Mouse (Mus musculus) limb, embryonic 10.5 days (tissue): Measurements from ENCODE around the gene Wdr54. TPM values are rescaled to one million over a fixed set of nuclear protein-coding genes. Genes with fewer than 3 reads are reported as not detected.
"Not testable (repeated sequence)": the region's sequence is repeated elsewhere in the genome, so short reads cannot be mapped to it uniquely, and the experiment has no call there.

Experiments
- DNase-seq: peaks from one replicate; pipeline ENCODE4 v3.0.0-alpha.2; 2017; ENCODE audit warnings: low spot score
- H3K27ac ChIP-seq: fragments of 300-500 bp; sonication (generic); 2 replicates; pipeline ENCODE4 v1.5.1; 2016; ENCODE audit warnings: mild to moderate bottlenecking
- H3K27me3 ChIP-seq: fragments of 300-500 bp; sonication (generic); 2 replicates; pipeline ENCODE4 v1.6.1; 2016; ENCODE audit warnings: low read depth, mild to moderate bottlenecking; ENCODE audit not compliant: poor library complexity, severe bottlenecking
- H3K36me3 ChIP-seq: fragments of 300-500 bp; sonication (generic); 2 replicates; pipeline ENCODE4 v1.6.1; 2016; ENCODE audit warnings: mild to moderate bottlenecking, moderate library complexity
- H3K4me1 ChIP-seq: fragments of 300-500 bp; sonication (generic); 2 replicates; pipeline ENCODE4 v1.6.1; 2016
- H3K4me3 ChIP-seq: fragments of 300-500 bp; sonication (generic); 2 replicates; pipeline ENCODE4 v1.5.1; 2016; ENCODE audit warnings: mild to moderate bottlenecking, moderate library complexity
- H3K9me3 ChIP-seq: fragments of 300-500 bp; sonication (generic); replicated peaks from 2 replicates; pipeline ENCODE4 v1.6.1; 2016; ENCODE audit warnings: mild to moderate bottlenecking
- WGBS: fragments of 180-500 bp; shearing (Covaris S2); methylation state at CpG from one replicate; pipeline ENCODE4 v1.1.7; 2016; 5-methylcytosine and 5-hydroxymethylcytosine counted together
- polyA plus RNA-seq: library from polyadenylated mRNA; unstranded; fragments of >200 nt; fragmentation: Nextera tagmentation; extraction: Ambion mirVana; gene quantifications from 2 replicates; pipeline ENCODE4 v1.2.1, GENCODE M21; 2016

The Wdr54 gene
- polyA plus RNA-seq, 1 experiment from 2014 or later: 13.7 TPM

DNA sequence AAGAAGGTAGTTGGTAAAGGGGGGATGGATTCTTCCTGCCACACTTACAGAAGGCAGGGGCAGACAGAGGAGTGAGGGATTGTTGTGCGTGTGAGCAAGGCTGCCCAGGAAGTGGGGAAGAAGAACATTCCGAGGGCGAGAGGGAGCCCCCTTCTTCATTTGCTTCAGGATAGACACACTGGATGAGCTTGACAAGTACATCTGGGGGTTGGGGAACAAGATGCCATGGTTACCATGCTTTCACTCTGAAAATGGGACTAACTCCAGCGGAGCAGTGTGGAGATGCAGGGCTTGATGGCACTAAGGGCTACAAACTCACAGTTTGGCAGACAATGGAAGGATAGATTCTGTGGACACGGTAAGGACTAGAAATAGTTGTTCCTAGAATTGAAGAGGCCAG lies 14.9 kb upstream of the Wdr54 start:
- no peaks in the 10 kb centered on the region for H3K27me3 ChIP-seq
- peaks cover 13% of the 10 kb centered on the region for H3K36me3 ChIP-seq
- peaks cover 14% of the 10 kb centered on the region for H3K4me1 ChIP-seq
- WGBS: 86% methylated on average over 5 of the region's 5 CpGs
- no peaks in the 10 kb centered on the region for H3K9me3 ChIP-seq
- H3K4me3 ChIP-seq: no peak overlapping the region
- no peak overlapping the region; the same call in 1 of the 2 replicates for H3K27ac ChIP-seq
- no peak for DNase-seq

DNA sequence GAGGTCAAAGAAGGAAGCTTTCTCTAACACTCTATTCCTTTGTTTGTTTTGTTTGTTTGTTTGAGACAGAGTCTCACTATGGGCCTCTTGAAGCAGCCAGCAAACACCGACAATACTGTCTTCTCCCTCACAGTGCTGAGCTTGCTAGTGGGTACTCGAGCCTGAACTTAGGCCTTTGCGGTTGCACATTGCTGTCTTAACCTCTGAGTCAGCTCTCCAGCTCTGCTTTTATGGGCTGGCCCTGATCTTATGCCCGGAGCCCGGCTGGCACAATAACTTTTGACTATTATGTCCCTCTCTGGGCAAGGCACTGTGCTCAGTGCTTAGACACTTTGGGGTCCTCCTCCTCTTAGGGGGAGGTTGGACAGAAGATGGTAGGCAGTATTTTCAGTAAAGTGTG lies 13.7 kb upstream of the Wdr54 start:
- Histone ChIP-seq H3K4me1 (peaks cover 19% of the 10 kb centered on the region), H3K4me3 (no peak overlapping the region), H3K27me3 (no peaks in the 10 kb centered on the region), H3K27ac (no peak overlapping the region), H3K9me3 (no peaks in the 10 kb centered on the region), H3K36me3 (peaks cover 11% of the 10 kb centered on the region; the same call in 1 of the 2 replicates)
- DNase-seq: no peak
- 83% methylated on average over 5 of the region's 5 CpGs for WGBS

DNA sequence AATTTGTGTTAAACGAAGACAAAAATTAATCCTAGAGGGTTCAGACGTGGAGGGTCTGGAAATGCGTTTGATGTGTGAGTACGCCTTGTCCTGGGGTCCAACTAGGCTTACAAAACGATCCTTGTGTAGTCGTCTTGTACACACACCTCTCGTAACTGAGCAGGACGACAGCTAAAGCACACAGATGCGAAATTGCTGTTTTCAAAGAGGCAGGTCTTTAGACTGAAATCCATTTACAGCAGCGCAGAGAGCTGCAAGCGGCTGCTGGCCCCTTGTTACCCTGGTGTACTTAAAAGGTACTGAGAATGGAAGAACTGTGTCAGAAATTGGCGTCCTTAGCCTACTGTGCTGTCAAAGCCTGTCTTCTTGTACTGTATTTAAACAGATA lies 10.0 kb upstream of the Wdr54 start:
- Histone ChIP-seq H3K4me3 (peak overlapping the region; percentile 95), H3K36me3 (0 out of 2 replicates have a peak, but pooled peaks cover 5% of the 10 kb centered on the region), H3K27ac (peak overlapping the region; percentile 99), H3K27me3 (peaks cover 17% of the 10 kb centered on the region), H3K9me3 (no peaks in the 10 kb centered on the region), H3K4me1 (peaks cover 38% of the 10 kb centered on the region)
- DNase-seq: no peak
- whole genome bisulfite sequencing: 1% methylated on average over 12 of the region's 12 CpGs

DNA sequence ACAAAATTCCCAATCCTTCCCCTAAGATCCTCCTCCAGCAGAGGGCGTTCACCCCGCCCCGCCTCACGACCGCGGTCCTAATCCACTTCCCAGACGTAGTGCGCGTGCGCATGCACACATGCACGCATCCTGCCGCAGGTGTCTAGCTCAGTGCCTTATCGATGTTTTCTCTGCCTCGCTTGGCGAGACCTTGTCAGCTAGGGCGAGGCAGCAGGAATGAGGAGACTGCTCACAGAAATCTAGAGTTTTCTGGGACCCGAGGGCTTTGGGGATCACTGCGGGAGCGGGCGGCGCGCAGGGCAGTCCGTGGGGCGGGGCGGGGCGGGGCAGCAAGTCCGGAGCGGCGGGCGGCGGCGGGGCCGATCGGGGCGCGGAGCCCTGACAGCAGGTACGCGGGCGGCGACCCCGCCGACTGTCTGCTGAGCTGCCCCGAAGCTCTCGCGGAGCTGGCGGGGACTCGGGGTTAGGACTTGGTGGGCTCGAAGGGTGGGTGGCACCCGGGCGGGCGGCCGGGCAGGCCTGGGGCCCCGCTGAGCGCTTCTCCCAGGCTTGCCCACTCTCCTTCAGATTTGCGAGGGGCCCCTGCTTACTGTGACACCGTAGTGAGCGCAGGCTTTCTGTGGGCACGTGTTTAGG lies 9.5 kb upstream of the Wdr54 start, which contains the start of gene Dctn1:
TSS of gene Dctn1 (plus strand) at position 314 of the 636 bp plus-strand sequence.
- under 1% methylated on average over 55 of the region's 58 CpGs for WGBS
- peak; percentile 96 for DNase-seq
- peaks cover 41% of the 10 kb centered on the region for H3K4me1 ChIP-seq

DNA sequence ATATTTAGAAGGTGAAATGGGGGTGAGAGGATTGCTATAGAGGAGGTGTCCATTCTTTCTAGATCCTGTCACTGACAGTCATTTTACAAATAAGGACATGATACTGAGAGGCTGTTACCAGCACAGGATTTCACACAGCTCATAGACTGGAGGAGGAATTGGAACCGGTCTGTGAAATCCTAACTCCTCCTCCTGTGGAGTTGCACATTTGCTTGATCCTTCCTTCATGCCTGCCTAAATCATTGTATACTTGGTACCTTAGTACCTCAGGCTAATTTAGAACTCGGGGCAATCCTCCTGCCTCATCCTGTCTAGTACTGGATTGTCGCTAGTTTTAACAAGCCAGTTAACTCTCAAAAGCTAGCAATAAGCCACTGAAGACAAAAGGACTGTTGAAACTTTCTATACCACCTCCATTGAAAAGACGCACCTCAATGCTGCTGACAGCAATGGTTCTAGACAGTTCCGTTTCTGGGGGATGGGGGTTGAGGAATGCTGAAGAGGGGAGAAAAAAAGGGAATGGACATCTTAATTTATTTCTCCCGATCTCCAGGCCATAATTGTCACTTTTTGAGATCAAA lies 8.9 kb upstream of the Wdr54 start:
- Histone ChIP-seq H3K9me3 (no peaks in the 10 kb centered on the region), H3K27ac (peak overlapping the region; percentile 99), H3K36me3 (0 out of 2 replicates have a peak, but pooled peaks cover 5% of the 10 kb centered on the region), H3K4me3 (peak overlapping the region; percentile 95), H3K4me1 (peaks cover 41% of the 10 kb centered on the region), H3K27me3 (peaks cover 28% of the 10 kb centered on the region)
- 9% methylated on average over 6 of the region's 6 CpGs for WGBS
- no peak for DNase-seq

More for the DNA sequence above, 9.5 kb upstream of the Wdr54 start, which contains the start of gene Dctn1:
- peak within 1 kb of the TSS; percentile 99 for H3K27ac ChIP-seq
- H3K9me3 ChIP-seq: no peaks in the 10 kb centered on the region
- peaks cover 22% of the 10 kb centered on the region for H3K27me3 ChIP-seq
- H3K36me3 ChIP-seq: 0 out of 2 replicates have a peak, but pooled peaks cover 5% of the 10 kb centered on the region
- H3K4me3 ChIP-seq: peak within 1 kb of the TSS; percentile 95

DNA sequence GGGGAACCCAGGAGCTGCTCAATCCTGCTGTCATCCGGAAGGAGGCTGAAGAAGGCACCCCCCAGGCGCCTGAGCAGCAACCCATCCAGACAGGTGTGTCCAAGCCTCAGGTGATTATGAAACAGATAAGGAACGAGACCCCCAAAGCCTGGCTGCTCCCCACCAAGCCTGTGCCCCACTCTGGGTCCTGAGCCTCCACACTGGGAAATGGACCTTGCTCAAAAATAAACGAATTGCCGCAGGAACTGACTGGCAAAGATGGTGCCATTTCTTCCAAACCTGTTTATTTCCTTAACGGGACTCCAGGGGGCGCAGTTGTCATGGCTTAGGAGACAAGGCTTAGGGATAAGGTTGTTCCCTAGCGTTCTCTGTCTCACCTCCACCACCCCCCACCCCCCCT lies 6.5 kb upstream of the Wdr54 start:
- WGBS: under 1% methylated on average over 8 of the region's 8 CpGs
- peak; percentile 82 for DNase-seq
- H3K27ac ChIP-seq: peak overlapping the region; percentile 67; the same call in 1 of the 2 replicates

DNA sequence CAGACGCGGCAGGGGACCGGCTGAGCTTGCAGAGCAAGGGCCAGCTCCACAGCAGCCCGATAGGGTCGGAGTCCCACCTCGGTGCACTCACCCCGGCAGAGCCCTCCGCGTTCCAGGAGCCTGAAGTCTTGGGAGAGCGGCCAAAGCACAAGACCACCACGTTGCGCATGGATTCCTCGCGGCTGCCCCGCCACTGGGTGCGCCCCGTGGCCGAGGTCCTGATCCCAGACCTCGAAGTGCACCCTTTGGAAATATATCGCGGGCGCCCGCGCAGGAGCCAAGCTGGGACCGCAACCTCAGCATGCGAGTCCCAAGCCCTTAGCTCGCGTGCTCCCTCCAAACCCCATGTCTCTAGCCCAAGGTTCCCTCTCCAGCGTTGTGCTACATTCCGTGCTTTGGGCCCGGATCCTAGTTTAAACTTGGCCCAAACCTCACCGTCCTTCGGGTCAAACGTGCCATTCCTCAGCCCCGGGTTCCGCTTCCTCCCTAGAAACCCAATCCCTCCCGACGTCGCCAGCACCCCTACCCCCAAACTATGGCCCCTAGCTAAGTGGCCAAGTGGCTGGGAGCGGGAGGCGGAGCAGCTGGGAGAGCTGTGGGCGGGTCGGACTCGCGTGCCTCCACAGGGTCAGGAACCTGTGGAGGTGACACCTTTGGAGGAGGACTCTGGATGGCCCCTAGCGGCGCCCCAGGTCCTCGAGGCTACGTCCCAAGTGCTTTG lies 5.9 kb upstream of the Wdr54 start:
- DNase-seq: peak; percentile 65
- peaks cover 35% of the 10 kb centered on the region for H3K27me3 ChIP-seq

More for the DNA sequence above, 6.5 kb upstream of the Wdr54 start:
- Histone ChIP-seq H3K4me1 (peaks cover 41% of the 10 kb centered on the region), H3K9me3 (no peaks in the 10 kb centered on the region), H3K36me3 (no peaks in the 10 kb centered on the region), H3K27me3 (peaks cover 35% of the 10 kb centered on the region), H3K4me3 (peak overlapping the region; percentile 52)

DNA sequence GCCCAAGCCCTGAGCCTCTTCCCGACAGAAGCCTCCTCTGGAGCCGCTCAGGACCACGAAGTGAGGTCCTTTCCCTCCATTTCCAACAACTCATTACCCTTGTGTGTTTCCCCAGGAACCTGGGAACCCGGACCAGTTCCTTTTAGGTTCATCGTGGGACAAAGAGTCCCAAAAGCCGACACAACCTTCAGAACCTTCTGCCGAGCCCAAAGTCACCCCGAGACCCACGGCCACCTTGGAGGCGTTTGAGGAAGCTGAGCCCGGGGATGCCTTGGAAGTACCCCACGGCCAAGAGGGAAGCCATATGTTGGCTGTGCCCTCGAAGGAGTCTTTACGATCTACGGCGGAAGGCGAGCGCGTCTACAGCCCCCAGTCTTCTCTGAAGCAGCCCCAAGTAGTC lies 5.2 kb upstream of the Wdr54 start:
- Histone ChIP-seq H3K27me3 (peaks cover 35% of the 10 kb centered on the region), H3K4me3 (peak overlapping the region; percentile 52), H3K9me3 (no peaks in the 10 kb centered on the region), H3K27ac (peak overlapping the region; percentile 67), H3K4me1 (peaks cover 35% of the 10 kb centered on the region), H3K36me3 (no peaks in the 10 kb centered on the region)
- no peak for DNase-seq
- 5% methylated on average over 19 of the region's 19 CpGs for WGBS

More for the DNA sequence above, 5.9 kb upstream of the Wdr54 start:
- Histone ChIP-seq H3K36me3 (no peaks in the 10 kb centered on the region), H3K4me3 (peak overlapping the region; percentile 52), H3K9me3 (no peaks in the 10 kb centered on the region), H3K27ac (peak overlapping the region; percentile 67), H3K4me1 (peaks cover 39% of the 10 kb centered on the region)
- under 1% methylated on average over 49 of the region's 49 CpGs for WGBS

DNA sequence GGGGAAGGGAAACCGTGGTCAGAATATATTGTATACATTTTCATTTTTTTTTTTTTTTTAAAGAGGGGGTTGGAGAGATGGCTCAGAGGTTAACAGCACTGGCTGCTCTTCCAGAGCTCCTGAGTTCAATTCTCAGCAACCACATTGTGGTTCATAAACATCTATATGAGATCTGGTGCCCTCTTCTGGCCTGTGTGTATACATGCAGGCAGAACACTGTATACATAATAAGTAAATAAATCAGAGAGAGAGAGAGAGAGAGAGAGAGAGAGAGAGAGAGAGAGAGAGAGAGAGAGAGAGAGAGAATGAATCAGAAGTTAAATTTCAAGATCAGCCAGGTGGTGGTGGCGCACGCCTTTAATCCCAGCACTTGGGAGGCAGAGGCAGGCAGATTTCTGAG lies 3.3 kb upstream of the Wdr54 start:
- WGBS: 38% methylated on average over 3 of the region's 3 CpGs
- Histone ChIP-seq H3K27me3 (peaks cover 44% of the 10 kb centered on the region), H3K4me1 (peaks cover 43% of the 10 kb centered on the region)
- not testable (repeated sequence) for H3K9me3 ChIP-seq, H3K4me3 ChIP-seq, DNase-seq, H3K36me3 ChIP-seq, H3K27ac ChIP-seq

DNA sequence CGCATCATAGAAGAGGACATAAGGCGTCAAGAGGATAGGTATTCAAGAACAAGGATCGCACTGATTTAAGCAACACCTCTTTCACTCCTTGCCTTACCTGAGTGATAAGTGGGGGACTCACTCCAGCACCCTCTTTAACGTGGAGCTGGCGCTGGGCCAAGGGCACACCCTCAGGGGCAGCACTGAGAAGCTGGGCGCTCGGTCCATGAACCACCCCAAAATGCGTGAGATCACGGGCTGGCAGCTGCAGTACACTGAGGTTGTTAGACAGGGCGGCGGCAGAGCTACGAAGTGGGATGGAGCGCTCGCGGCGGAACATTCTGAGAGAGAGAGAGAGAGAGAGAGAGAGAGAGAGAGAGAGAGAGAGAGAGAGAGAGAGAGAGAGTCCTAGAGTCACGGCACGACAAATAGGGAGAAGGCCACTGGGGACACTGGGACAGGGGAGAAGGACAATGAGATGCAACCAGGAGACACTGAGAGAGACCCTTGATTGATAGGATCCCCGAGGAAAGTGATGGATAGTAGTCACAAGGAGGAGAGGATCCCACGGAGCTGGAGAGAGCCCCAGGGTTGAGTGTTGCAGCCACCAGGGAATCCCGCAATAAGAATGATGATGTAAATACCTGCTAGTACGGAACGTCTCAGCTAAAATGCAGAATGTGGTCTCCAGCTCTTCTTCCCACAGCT lies 502 bp downstream of the Wdr54 start:
- H3K27ac ChIP-seq: peak overlapping the region; percentile 80
- H3K9me3 ChIP-seq: no peaks in the 10 kb centered on the region
- H3K27me3 ChIP-seq: peaks cover 21% of the 10 kb centered on the region
- H3K4me3 ChIP-seq: peak overlapping the region; percentile 61
- DNase-seq: peak; percentile 43
- peaks cover 32% of the 10 kb centered on the region for H3K36me3 ChIP-seq
- peaks cover 35% of the 10 kb centered on the region for H3K4me1 ChIP-seq
- 9% methylated on average over 23 of the region's 23 CpGs for whole genome bisulfite sequencing

DNA sequence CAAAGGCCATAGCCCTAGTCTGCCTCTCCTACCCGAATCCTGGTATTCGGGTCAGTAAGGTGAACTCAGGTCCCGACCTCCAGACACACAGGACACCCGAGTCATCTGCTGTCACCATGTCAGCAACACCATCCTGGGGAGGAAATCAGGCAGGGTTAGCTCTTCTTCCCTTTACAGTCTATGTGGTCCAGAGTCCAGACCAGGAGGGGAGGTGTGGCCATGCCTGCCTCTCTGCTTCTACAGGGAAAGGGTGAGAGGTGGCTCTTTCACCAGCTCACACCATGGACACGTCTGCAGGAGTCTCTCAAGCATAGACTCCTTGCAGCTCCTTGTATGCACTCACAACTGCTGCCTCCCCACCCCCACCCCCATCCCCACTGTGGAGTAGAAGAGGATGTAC lies 2.7 kb downstream of the Wdr54 start:
- WGBS: 71% methylated on average over 5 of the region's 5 CpGs
- Histone ChIP-seq H3K27ac (no peak overlapping the region), H3K4me3 (no peak overlapping the region), H3K9me3 (no peaks in the 10 kb centered on the region), H3K27me3 (0 out of 2 replicates have a peak, but pooled peaks cover 9% of the 10 kb centered on the region), H3K36me3 (peaks cover 55% of the 10 kb centered on the region), H3K4me1 (peaks cover 40% of the 10 kb centered on the region)
- DNase-seq: peak; percentile 27

DNA sequence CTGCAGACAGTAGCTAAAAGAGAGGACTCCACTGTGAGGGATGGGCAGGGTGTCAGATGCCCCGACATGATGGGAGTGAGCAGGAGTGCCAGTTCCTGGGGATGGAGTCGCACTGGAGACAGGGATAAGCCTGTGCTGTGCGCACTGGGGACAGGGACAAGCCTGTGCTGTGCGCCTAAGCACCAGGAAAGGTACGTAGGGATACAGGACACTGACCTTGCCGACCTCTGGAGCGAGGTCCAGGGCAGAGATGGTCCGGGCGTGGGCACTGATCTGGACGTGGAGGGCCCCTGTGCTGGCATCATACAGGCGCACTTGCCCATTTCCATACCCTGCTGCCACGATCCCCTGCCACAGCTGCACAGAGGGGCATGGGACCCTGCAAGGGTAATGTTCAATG lies 3.2 kb downstream of the Wdr54 start:
- Histone ChIP-seq H3K36me3 (peaks cover 59% of the 10 kb centered on the region), H3K4me3 (peak overlapping the region; percentile 5; the same call in 1 of the 2 replicates), H3K9me3 (no peaks in the 10 kb centered on the region), H3K27me3 (0 out of 2 replicates have a peak, but pooled peaks cover 9% of the 10 kb centered on the region), H3K4me1 (peaks cover 40% of the 10 kb centered on the region), H3K27ac (no peak overlapping the region)
- peak; percentile 29 for DNase-seq
- WGBS: 89% methylated on average over 12 of the region's 12 CpGs
